Mouse (Mus musculus) limb, embryonic 12.5 days (tissue): Measurements from ENCODE around the gene Pbx1. TPM values are rescaled to one million over a fixed set of nuclear protein-coding genes. Genes with fewer than 3 reads are reported as not detected.

Source experiments
- ATAC-seq: fragments of 200-750 bp; cut with Nextera tagmentation; 2 replicates; pipeline ENCODE4 v1.8.0; 2017; ENCODE audit warnings: low read depth, moderate TSS enrichment; ENCODE audit not compliant: insufficient number of reproducible peaks, insufficient read depth, low FRiP score, low TSS enrichment
- H3K27ac ChIP-seq: fragments of 300-500 bp; sonication (generic); 2 replicates; pipeline ENCODE4 v1.5.1; 2016; ENCODE audit warnings: mild to moderate bottlenecking, moderate library complexity
- H3K27me3 ChIP-seq: fragments of 300-500 bp; sonication (generic); 2 replicates; pipeline ENCODE4 v1.6.1; 2016; ENCODE audit warnings: mild to moderate bottlenecking, moderate library complexity
- H3K36me3 ChIP-seq: fragments of 300-500 bp; sonication (generic); 2 replicates; pipeline ENCODE4 v1.6.1; 2016; ENCODE audit warnings: mild to moderate bottlenecking, moderate library complexity
- H3K4me1 ChIP-seq: fragments of 300-500 bp; sonication (generic); replicated peaks from 2 replicates; pipeline ENCODE4 v1.6.1; 2016
- H3K4me2 ChIP-seq: fragments of 300-500 bp; sonication (generic); 2 replicates; pipeline ENCODE4 v1.6.1; 2016; ENCODE audit warnings: mild to moderate bottlenecking, moderate library complexity
- H3K4me3 ChIP-seq: fragments of 300-500 bp; sonication (generic); replicated peaks from 2 replicates; pipeline ENCODE4 v1.5.1; 2016; ENCODE audit warnings: mild to moderate bottlenecking
- H3K9ac ChIP-seq: fragments of 300-500 bp; sonication (generic); replicated peaks from 2 replicates; pipeline ENCODE4 v1.6.1; 2016; ENCODE audit warnings: mild to moderate bottlenecking, moderate library complexity
- H3K9me3 ChIP-seq: fragments of 300-500 bp; sonication (generic); 2 replicates; pipeline ENCODE4 v1.6.1; 2016; ENCODE audit warnings: mild to moderate bottlenecking, moderate library complexity
- WGBS: fragments of 180-500 bp; shearing (Covaris S2); methylation state at CpG from one replicate; pipeline ENCODE4 v1.1.7; 2016; 5-methylcytosine and 5-hydroxymethylcytosine counted together
- polyA plus RNA-seq: library from polyadenylated mRNA; unstranded; fragments of >200 nt; fragmentation: Nextera tagmentation; extraction: Ambion mirVana; gene quantifications from 2 replicates; pipeline ENCODE4 v1.2.1, GENCODE M21; 2016

Gene Pbx1
- polyA plus RNA-seq, 1 experiment from 2014 or later = 32.9 TPM

DNA sequence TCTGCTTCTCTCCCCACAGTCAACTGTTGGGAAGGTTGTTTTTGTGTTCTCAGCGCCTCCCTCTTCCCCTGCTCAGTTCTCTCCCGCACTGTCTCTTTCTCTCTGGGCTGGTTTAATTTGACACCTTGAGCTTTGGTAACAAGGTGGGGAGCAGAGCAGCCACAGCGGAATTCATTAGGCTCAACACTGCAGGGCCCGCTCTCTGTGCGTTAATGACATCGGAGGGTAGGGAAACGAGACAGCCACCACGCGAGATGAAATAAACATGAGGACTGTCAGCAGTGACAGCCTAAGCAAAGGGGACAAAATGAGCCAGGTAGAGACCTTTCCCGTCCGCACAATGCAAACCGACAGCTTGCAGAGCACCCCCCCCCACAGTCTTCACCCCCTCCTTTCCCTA is 90.2 kb downstream of the Pbx1 start:
- no peaks in the 10 kb centered on the region for H3K27me3 ChIP-seq
- H3K9me3 ChIP-seq = no peaks in the 10 kb centered on the region
- H3K4me1 ChIP-seq = peaks cover 51% of the 10 kb centered on the region
- no peak for ATAC-seq
- H3K36me3 ChIP-seq = no peaks in the 10 kb centered on the region
- H3K4me2 ChIP-seq = peak overlapping the region; percentile 40
- H3K9ac ChIP-seq = no peak overlapping the region
- no peak overlapping the region for H3K4me3 ChIP-seq
- WGBS = 19% methylated on average over 12 of the region's 12 CpGs
- H3K27ac ChIP-seq = 0 out of 2 replicates have a peak overlapping the region, but pooled peaks have one; percentile 37

DNA sequence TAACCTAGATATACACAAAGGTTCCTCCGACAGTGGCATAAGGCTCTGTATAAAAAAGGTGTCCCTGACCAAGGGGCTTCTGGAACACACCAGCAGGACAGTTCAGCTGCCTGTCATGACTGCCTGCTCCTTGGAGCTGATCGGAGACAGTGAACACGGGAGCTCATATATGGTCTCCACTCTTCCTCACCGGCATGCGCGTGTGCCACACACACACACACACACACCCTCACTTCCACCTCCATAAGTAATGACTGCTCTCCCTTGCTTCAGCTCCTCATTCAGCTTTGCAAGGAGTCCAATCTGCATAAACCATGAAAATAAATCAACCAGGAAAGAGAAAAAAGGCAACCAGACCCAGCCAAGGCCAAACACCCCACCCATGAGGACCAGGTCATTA is 90.7 kb downstream of the Pbx1 start:
- H3K9ac ChIP-seq = no peak overlapping the region

DNA sequence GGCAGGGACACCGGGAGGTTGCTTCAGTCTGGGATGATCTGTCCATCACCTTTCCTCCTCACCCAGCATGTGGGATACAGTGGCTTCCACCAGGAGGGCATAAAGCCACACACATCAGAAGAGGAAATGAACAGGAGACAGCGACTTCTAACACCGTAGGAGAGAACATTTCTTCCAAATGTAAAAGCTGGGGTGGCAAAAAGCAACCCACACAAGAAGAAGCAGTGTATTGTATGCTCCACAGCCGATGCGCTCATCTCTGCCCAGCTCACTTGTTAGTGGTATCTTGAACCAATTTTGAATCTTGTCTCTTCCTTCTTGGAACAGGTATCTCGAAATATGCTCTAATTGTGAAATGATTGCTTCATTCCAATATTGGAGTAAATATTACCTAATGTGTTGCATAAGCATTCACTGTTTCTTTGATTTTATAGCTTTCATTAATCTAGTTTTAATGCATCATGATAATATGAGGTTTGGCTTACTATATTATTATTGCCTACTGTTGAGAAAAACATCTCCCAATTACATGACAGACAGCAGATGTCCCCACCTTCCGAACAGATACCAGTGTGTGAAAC is 95.7 kb downstream of the Pbx1 start:
- no peak overlapping the region for H3K4me3 ChIP-seq
- no peak overlapping the region for H3K27ac ChIP-seq
- peaks cover 13% of the 10 kb centered on the region for H3K36me3 ChIP-seq

More for the DNA sequence above, 90.7 kb downstream of the Pbx1 start:
- no peak for ATAC-seq
- Histone ChIP-seq H3K4me1 (peaks cover 46% of the 10 kb centered on the region), H3K9me3 (no peaks in the 10 kb centered on the region), H3K27ac (0 out of 2 replicates have a peak overlapping the region, but pooled peaks have one; percentile 37), H3K36me3 (no peaks in the 10 kb centered on the region), H3K4me3 (no peak overlapping the region), H3K4me2 (peak overlapping the region; percentile 40), H3K27me3 (no peaks in the 10 kb centered on the region)
- WGBS = 77% methylated on average over 6 of the region's 6 CpGs

DNA sequence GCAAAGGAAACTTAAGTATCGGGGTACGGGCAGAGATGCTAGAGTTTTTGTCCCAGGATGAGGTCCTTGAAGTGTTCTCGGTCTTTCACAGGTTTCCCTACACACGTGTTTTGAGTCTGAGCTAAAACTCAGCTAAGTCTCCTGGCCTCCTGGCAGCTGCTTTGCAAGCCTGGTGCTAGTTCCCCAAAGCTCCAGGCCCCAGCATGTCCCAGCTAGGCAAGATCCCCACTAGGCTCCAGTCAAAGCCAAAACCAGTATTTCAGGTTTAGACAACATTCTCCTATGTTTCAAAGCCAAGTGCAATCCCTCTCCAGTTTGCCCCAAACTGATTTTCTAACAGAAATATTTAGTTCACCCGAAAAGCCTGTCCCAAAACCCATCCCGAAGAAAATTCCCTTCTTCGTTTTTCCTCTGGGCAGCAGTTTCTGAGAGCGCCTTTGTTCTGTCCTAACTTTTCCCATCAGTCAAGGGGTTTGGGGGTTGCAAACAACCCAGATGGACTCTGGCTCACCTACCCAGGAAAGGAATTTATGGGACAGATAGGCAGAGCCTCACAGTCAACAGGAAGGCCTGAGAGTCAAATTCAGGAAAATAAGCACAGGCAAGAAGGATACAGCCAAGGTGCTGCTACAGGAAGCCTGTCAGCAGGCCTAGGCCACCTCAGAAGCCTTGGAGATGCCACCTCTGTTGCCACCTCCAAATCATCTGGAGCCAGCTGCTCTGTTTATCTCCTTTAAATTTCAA is 97.1 kb downstream of the Pbx1 start:
- Histone ChIP-seq H3K4me2 (no peak overlapping the region), H3K27ac (peak overlapping the region; percentile 45; the same call in 1 of the 2 replicates), H3K9me3 (0 out of 2 replicates have a peak, but pooled peaks cover 4% of the 10 kb centered on the region), H3K4me3 (no peak overlapping the region), H3K36me3 (peaks cover 13% of the 10 kb centered on the region), H3K9ac (no peak overlapping the region), H3K4me1 (peaks cover 4% of the 10 kb centered on the region), H3K27me3 (no peaks in the 10 kb centered on the region)
- ATAC-seq = no peak
- WGBS = 82% methylated on average over 8 of the region's 8 CpGs

More for the DNA sequence above, 95.7 kb downstream of the Pbx1 start:
- 91% methylated on average over 7 of the region's 7 CpGs for WGBS
- H3K4me2 ChIP-seq = no peak overlapping the region
- 0 out of 2 replicates have a peak, but pooled peaks cover 4% of the 10 kb centered on the region for H3K9me3 ChIP-seq
- no peak for ATAC-seq
- no peaks in the 10 kb centered on the region for H3K27me3 ChIP-seq
- H3K9ac ChIP-seq = no peak overlapping the region
- H3K4me1 ChIP-seq = peaks cover 2% of the 10 kb centered on the region

DNA sequence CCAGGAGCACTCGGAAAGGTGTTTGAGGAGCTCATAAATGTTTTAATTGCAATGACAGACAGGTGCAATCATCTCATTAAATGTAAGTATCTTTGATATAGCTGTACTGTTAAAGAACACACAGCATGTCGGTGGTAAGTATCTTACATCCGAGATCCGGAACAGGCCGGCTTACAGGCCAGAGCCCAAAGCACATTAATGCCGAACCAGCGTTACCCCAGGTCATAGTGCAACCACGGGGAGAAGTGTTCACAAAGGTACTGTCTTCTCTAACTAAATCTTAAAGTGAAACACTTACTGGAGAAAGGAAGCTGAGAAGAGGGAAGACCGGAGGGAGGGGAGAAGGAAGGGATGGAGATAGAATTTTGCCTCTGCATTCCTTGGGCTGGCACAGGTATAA is 100.0 kb downstream of the Pbx1 start:
- 0 out of 2 replicates have a peak, but pooled peaks cover 4% of the 10 kb centered on the region for H3K9me3 ChIP-seq
- no peak overlapping the region for H3K4me2 ChIP-seq
- ATAC-seq = no peak
- peaks cover 18% of the 10 kb centered on the region for H3K4me1 ChIP-seq
- H3K27me3 ChIP-seq = no peaks in the 10 kb centered on the region; the same call in 1 of the 2 replicates
- peaks cover 13% of the 10 kb centered on the region for H3K36me3 ChIP-seq
- H3K9ac ChIP-seq = no peak overlapping the region
- no peak overlapping the region for H3K27ac ChIP-seq
- WGBS = 87% methylated on average over 9 of the region's 9 CpGs
- no peak overlapping the region for H3K4me3 ChIP-seq

DNA sequence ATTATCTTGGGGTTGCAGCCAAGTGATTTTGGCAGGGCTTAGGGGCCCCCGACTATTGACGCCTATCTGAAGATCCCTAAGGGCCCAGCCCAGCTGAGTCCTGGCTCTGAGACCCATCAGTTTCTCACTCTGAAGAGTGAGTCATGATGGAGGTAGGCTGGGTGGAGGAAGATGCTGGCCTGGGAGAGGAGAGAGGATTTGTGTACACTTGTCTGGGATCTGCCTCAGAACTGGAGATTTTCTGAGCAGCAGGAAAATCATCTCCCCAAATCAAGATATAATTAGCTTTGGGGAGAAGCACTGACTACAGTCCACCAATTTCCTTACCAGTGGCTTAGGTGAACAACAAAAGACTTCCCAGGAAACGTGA is 103.8 kb downstream of the Pbx1 start:
- Histone ChIP-seq H3K4me2 (no peak overlapping the region), H3K4me3 (no peak overlapping the region), H3K27me3 (no peaks in the 10 kb centered on the region; the same call in 1 of the 2 replicates), H3K4me1 (peaks cover 48% of the 10 kb centered on the region), H3K27ac (no peak overlapping the region), H3K9me3 (no peaks in the 10 kb centered on the region), H3K9ac (no peak overlapping the region), H3K36me3 (peaks cover 1% of the 10 kb centered on the region)
- no peak for ATAC-seq
- WGBS = 79% methylated on average over 3 of the region's 3 CpGs

DNA sequence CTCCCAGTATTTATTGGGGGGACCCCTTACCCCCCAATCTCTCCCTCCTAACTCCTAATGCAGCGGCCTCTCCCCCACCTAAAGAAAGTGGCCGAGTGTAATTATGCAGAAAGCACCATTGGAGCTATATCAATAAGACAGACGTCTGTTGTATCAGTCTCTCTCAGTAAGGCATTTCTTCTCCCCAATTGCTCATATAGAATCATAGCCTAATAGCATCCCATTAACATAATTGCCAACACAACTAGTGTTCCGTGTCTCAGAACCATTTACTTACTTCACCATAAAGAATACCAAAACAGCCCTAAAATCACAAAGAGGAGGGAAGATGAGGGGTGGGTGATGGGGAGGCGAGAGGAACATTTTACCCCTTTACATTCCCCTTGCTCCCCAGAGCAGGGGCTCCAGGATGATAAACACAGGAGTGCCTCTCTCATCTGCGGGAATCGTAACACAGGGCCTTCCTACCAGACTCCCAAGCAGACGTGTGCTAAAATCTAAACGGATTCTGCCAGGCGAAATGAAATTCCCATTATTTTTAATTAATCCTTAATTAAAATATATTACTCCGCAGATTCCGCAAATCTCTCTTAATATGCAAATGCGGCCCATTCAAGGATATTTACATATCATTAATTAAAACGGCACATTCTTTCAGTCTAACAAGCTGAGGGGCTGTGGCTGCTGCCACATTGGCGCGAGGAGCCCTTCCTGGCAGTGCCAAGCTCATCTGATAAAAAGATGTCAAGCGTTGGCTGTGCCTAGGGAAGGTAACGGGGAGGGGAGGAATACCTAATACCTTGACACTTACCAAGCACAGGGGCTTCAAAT is 104.5 kb downstream of the Pbx1 start:
- H3K4me1 ChIP-seq = peaks cover 48% of the 10 kb centered on the region
- H3K27me3 ChIP-seq = no peaks in the 10 kb centered on the region; the same call in 1 of the 2 replicates
- 85% methylated on average over 18 of the region's 18 CpGs for WGBS
- no peak overlapping the region for H3K27ac ChIP-seq
- H3K4me2 ChIP-seq = no peak overlapping the region
- no peak overlapping the region for H3K4me3 ChIP-seq
- peaks cover 2% of the 10 kb centered on the region; the same call in 1 of the 2 replicates for H3K36me3 ChIP-seq
- no peaks in the 10 kb centered on the region for H3K9me3 ChIP-seq
- no peak overlapping the region for H3K9ac ChIP-seq
- no peak for ATAC-seq

DNA sequence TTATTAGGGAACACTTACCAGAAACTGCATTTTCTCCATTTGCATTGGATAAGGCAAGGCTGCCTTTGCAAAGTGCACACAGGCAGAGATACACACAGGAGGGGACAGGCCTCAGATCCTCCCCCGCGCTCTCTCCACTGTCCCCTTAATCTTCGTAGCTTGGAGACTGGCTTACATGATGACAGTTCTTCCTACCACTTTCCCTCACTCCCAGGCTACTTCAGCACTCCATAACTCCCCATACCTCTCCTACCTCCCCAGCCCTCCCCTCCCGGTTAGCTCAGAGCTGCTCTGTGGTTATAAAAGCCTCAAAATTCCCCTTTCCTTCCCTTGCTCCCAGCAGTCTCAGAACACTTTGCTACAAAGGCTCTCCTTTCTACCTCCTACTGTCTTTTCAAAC is 106.3 kb downstream of the Pbx1 start:
- Histone ChIP-seq H3K36me3 (peaks cover 4% of the 10 kb centered on the region; the same call in 1 of the 2 replicates), H3K9me3 (no peaks in the 10 kb centered on the region), H3K27me3 (no peaks in the 10 kb centered on the region; the same call in 1 of the 2 replicates), H3K4me2 (no peak overlapping the region), H3K4me3 (no peak overlapping the region), H3K4me1 (peaks cover 48% of the 10 kb centered on the region), H3K27ac (no peak overlapping the region), H3K9ac (no peak overlapping the region)
- 57% methylated on average over 4 of the region's 4 CpGs for WGBS
- peak; percentile 15; the same call in 1 of the 2 replicates for ATAC-seq

DNA sequence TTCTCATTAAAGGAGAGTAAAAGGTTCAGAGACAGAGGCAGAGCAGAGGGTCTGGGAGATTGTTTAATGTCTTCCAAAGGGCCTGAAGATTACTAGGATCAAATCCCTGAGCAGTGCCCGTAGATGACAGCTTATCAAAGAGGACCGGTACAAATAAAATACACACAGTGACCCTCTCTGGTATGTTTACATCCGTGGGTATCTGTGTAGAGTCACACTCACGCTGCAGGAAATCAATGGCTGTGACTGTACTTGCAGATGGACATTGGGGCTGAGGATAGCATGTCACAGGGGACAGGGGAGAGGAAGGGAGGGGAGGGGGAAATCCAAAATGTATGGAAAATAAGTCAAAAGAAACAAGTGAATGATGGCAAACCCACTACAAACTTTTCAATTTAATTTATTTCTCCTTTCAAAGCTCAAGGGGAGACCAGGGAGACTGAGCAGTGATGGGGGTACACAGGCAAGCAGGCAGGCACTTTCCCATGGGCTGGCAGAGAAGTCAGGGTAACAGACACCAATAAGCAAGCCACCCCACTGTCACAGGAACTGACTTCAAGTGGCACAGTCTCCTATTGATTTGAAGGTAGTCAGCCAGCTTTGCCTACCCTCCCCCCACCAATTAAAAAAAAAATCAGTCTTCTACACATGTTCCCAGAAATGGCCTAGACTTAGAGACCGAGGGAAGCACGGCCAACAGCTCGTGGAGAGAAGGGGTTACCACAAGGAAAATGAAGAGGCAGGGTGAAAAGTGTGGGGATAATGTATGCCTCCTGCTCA is 107.6 kb downstream of the Pbx1 start:
- H3K4me3 ChIP-seq = no peak overlapping the region
- H3K27me3 ChIP-seq = no peaks in the 10 kb centered on the region; the same call in 1 of the 2 replicates
- peaks cover 4% of the 10 kb centered on the region; the same call in 1 of the 2 replicates for H3K36me3 ChIP-seq
- H3K4me2 ChIP-seq = no peak overlapping the region
- H3K9ac ChIP-seq = no peak overlapping the region
- WGBS = 49% methylated on average over 7 of the region's 7 CpGs
- H3K9me3 ChIP-seq = no peaks in the 10 kb centered on the region
- H3K4me1 ChIP-seq = peaks cover 39% of the 10 kb centered on the region
- no peak overlapping the region for H3K27ac ChIP-seq
- no peak; the same call in 1 of the 2 replicates for ATAC-seq

DNA sequence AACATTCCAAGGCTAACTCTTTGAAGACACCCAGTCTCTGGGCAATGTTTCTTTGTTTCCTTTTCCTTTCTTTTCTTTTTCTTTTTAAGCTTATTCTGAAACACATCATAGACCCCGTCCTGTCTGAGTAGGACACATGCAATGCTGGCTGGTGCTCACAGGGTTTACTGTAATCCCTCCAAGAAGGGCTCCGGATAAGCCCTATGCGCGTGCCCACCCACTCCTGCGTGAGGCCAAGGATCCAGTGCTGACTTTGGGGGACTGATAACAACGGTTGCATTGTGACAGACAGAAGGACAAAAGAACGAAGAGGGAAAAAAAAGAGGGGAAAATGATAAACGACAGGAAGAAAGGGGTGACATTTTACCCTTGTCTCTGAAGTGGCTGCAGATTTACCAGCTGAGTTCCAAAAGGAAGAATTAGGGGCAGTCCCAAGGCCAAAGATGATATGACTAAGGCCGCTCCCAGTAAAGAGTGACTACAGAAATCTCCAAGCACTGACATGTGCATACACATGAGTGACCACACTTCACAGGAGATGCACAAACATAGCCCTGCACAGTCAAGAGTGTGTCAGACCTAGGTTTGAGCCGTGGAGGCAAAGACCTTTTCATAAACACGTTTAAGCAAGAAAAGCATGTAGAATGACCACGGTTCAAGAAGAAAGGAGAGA is 108.5 kb downstream of the Pbx1 start:
- Histone ChIP-seq H3K9me3 (no peaks in the 10 kb centered on the region), H3K4me1 (peaks cover 47% of the 10 kb centered on the region), H3K27me3 (no peaks in the 10 kb centered on the region; the same call in 1 of the 2 replicates), H3K9ac (no peak overlapping the region), H3K27ac (no peak overlapping the region), H3K4me3 (no peak overlapping the region), H3K36me3 (peaks cover 4% of the 10 kb centered on the region; the same call in 1 of the 2 replicates), H3K4me2 (no peak overlapping the region)
- no peak for ATAC-seq
- 82% methylated on average over 12 of the region's 12 CpGs for WGBS
